Mouse (Mus musculus) myocyte (in vitro differentiated cells): ENCODE results near the gene Nktr.

ENCODE experiments used
- MAX ChIP-seq: IDR thresholded peaks from one replicate; pipeline ENCODE4 v1.6.1; 2011; ENCODE audit warnings: low read depth, mild to moderate bottlenecking, control low read depth
- POLR2A ChIP-seq: IDR thresholded peaks from one replicate; pipeline ENCODE4 v1.6.1; 2011; ENCODE audit warnings: low read depth, mild to moderate bottlenecking, control low read depth, moderate library complexity; ENCODE audit not compliant: insufficient read length

GRCm38 (mm10) chr9:121763716-121764115, 44.7 kb downstream of the Nktr start:
- no peak for TF ChIP-seq POLR2A
- no peak for TF ChIP-seq MAX
